Mouse (Mus musculus) lung, adult 18-20 months (tissue): ENCODE measurements around the gene Txlng.

ENCODE experiments used
- DNase-seq, 2 experiments: peaks; one replicate each; pipeline ENCODE4 v3.0.0; 2022; ENCODE audit warnings: mixed read lengths in 2 of 2

Txlng gene

GRCm38 (mm10) chrX:162760115-162760942, 68.9 kb downstream of the Txlng start, which contains the start of gene Rbbp7:
Gene Rbbp7, plus strand, starts transcription at chrX:162760402.
- peak; percentile 91 to 93 for DNase-seq

GRCm38 (mm10) chrX:162759251-162760114, 69.8 kb downstream of the Txlng start:
- DNase-seq, result peak; percentile 15 to 23

- DNase-seq, result no peak
Measured at GRCm38 (mm10) chrX:162756058-162756457, 73.2 kb downstream of the Txlng start.

DNA sequence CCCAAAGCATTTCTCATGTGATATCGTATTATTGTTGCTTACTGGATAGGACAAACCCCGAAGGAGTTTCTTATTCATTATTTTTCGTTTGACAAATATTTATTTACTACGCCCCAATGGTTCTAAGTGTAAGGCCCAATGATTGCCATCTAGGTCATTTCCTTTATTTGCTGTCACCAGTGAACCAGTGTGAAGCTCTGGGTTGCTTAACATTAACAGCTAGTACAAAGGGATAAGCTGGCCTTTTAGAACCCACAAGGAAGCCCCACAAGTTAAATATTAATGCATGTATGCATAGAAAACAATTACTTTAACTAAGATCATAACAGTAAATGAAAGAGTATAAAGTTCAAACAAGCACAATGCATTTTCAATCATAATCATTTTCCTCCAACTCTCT, 74.9 kb downstream of the Txlng start:
- DNase-seq, result no peak

DNA sequence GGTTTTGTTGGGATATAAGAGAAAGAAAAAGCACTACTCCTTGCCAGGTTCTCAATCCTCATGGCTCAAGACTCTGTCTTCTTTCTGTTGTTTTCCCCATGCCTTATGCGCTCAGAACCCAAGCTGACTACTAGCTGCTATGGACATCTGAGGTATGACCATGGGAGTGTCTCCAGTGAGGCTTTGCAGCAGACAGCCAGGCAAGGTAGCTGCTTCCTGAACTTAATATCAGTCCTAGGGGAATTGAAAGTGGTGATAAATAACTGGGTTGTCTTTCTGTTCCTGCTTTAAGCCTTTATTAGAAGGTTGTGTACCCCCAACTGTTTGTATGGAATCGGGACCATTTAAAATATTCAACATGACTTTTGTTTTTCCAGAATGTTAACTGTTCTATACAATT, 76.8 kb downstream of the Txlng start:
- DNase-seq, result no peak

DNA sequence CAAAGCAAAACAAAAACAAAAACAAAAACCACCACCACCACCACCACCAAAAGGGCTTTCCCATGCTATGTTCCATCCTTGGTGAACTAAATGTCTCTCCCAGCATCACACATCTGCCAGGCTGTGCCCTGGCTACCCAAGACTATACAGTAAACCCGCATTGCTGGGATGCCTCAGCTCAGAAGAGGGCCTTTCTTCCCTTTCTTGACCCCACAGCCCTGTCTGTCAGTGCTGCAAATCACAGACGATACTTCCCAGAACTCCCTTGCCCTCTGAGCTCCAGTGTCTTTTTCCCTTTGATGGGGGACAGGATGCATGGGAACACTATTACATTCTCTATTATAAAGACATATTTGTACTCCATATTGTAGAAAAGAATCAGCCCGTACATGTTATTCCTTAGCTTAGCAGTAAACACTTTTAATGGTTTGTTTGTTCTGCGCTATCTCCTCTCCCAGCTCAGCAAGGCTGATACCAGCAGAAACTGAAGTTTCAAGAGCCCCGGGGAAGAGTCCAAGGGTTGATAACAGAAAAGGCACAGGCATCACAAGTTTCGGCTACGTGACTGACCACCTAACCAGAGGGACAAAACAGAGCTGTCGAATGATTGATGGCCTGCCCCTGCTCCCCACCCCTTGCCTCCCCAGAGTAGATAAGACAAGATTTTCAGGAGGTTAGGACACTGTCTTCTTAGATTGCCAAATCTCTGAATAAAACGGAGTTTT, 80.4 kb downstream of the Txlng start:
- DNase-seq, result no peak

- DNase-seq, result peak; percentile 35 to 72
Measured at GRCm38 (mm10) chrX:162736140-162736659, 93.1 kb downstream of the Txlng start.

- peak; percentile 62 to 72 for DNase-seq
Measured at GRCm38 (mm10) chrX:162734997-162735929, 94.0 kb downstream of the Txlng start.

DNA sequence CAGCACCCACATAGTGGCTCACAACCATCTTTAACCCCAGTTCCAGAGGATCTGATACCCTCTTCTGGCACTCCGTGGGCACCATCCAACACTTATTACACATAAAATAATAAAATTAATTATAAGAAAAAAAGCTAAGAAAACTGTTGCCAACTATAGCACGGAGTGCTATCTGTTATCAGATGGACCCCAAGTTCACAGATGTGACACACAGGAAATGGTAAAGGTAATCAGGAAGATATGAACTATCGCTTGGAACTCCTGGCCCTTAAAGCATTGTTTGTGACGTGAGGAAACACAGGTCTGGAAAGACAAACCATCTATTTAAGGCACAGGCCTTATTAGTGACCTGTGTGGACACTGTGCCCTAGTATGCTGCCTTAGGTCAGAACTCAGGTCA, 99.2 kb downstream of the Txlng start:
- no peak for DNase-seq
